Mouse (Mus musculus) olfactory bulb, adult 2 months (tissue): ENCODE data around the gene Atp6ap1l.

Experiments used
- CTCF ChIP-seq: fragments of 200-500 bp; IDR thresholded peaks from 2 replicates; pipeline ENCODE4 v1.5.1; 2012; ENCODE audit warnings: low read depth, mild to moderate bottlenecking, low read length, moderate library complexity; ENCODE audit not compliant: insufficient read depth
- POLR2A ChIP-seq: fragments of 200-500 bp; IDR thresholded peaks from 2 replicates; pipeline ENCODE4 v1.6.1; 2012; ENCODE audit warnings: mild to moderate bottlenecking, low read depth, low read length, moderate library complexity; ENCODE audit not compliant: insufficient read depth

DNA sequence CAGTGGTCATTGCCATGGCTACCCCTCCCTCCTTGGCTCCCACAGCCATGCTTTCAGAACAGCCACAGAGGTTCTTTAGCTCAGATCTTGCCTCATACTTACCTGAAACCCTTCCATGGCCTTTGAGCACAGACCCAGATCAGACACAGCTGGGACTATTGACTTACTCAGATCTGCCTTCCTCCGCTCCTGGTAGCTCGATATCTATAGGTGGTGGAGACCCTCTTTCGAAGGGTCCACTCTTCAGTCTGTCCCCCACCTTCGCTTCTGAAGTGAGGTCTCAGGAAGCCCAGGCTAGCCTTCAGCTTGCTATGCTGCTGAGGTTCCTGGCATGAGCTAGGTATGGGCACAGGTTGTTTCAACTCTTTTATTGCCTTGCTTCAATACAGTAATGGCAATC, 9.6 kb upstream of the Atp6ap1l start:
- TF ChIP-seq POLR2A (no peak), CTCF (no peak)
